Mouse (Mus musculus): ENCODE results near the gene Gm20824. TPM values are rescaled to one million over a fixed set of nuclear protein-coding genes. Genes with fewer than 3 reads are reported as not detected.
"Not testable (repeated sequence)": the region's sequence is repeated elsewhere in the genome, so short reads cannot be mapped to it uniquely, and the experiment has no call there.

Gene Gm20824
- polyA plus RNA-seq (2015; fragmentation: Nextera tagmentation; extraction: Ambion mirVana) = not detected in 2 replicates

DNA sequence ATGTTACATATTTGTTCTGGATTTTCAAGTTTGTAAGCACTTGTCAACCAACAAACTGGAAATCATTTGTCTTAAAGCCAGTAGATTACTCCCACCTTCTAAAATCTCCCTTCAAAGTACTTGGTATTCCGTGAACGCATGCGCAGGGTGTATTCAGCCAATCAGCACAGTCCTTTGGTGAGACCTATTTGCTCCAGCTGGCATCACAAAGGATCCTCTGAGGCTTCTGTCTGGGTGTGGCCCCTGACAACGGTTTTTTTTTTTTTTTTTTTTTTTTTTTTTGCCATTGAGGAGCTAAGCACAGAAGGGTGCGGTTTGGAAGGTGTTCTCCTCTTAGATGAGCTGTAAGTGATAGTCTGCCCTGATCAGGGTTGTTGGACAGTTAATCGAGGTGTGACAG, at the start of gene Gm20824:
Gene Gm20824, plus strand, starts transcription at position 301 of the 400 bp plus-strand sequence.
- not testable (repeated sequence) for H3K9me3 ChIP-seq; ATAC-seq; H3K4me1 ChIP-seq (replicated peaks); H3K27me3 ChIP-seq (replicated peaks); H3K4me3 ChIP-seq (replicated peaks); H3K27ac ChIP-seq; H3K4me2 ChIP-seq (replicated peaks); H3K9ac ChIP-seq; H3K36me3 ChIP-seq
- WGBS = no CpG with 5 or more reads among the region's 6 CpGs

Other genes starting within 250 kb of the Gm20824 start
- gene Gm20825, start 186.4 kb upstream of the Gm20824 start, polyA plus RNA-seq (2015; fragmentation: Nextera tagmentation; extraction: Ambion mirVana) = not detected in 2 replicates